In genomic region chr5:36267194-36267769, GRCm38 (mm10) we compare ENCODE assay signal across 20 mouse cellular contexts.
A peak's percentile ranks its signal among the peaks of the same experiment; 100 is the strongest.
DNase-seq lines count a peak whose midpoint lies in the region; ATAC-seq and TF ChIP-seq lines count a peak whose summit lies in the region.
"Had no signal": no experiment of that assay in that cellular context is flagged by ENCODE, and none has a peak within 500 bp of the region (broad histone marks: within the 10 kb centered on the region; RNA-seq: fewer than 3 reads in every experiment).

No protein-coding gene starts in this region.

- H3K4me1 ChIP-seq in heart, embryonic 16.5 days (ENCODE audit: control insufficient read depth, insufficient read depth, low read length) = peaks cover 15% of the 10 kb centered on the region
- H3K4me1 ChIP-seq in stomach, postnatal 0 days (replicated peaks; ENCODE audit: control insufficient read depth, insufficient read depth) = no peaks in the 10 kb centered on the region
- H3K4me1 ChIP-seq: embryonic facial prominence, embryonic 12.5 days; hindbrain, embryonic 12.5 days had no signal

- 59% methylated on average over 3 of the region's 3 CpGs for WGBS in heart, embryonic 16.5 days
- 86% methylated on average over 3 of the region's 3 CpGs for WGBS in stomach, postnatal 0 days

- 0 out of 2 replicates have a peak, but pooled peaks cover 3% of the 10 kb centered on the region for H3K9me3 ChIP-seq in heart, embryonic 16.5 days (replicated peaks; ENCODE audit: control insufficient read depth, low read length)
- no peaks in the 10 kb centered on the region for H3K9me3 ChIP-seq in stomach, postnatal 0 days (ENCODE audit: control insufficient read depth, low read length)
- H3K9me3 ChIP-seq: embryonic facial prominence, embryonic 12.5 days; forebrain, embryonic 15.5 days had no signal

- H3K4me3 ChIP-seq in heart, embryonic 16.5 days (ENCODE audit: low read length) = no peak overlapping the region
- H3K4me3 ChIP-seq in myocyte = no peak overlapping the region
- H3K4me3 ChIP-seq in stomach, postnatal 0 days (ENCODE audit: low read depth, low read length) = no peak overlapping the region
- H3K4me3 ChIP-seq: embryonic facial prominence, embryonic 12.5 days; forebrain, embryonic 15.5 days; heart, adult 2 months; heart, embryonic 12.5 days; hindbrain, embryonic 12.5 days had no signal

- peak; percentile 64 for ATAC-seq in heart, embryonic 16.5 days (replicated peaks; ENCODE audit: extremely low read depth, insufficient read depth, low FRiP score)
- ATAC-seq in stomach, postnatal 0 days (ENCODE audit: low FRiP score, low TSS enrichment) = no peak
- ATAC-seq: activated CD4-positive, CD25-positive, alpha-beta regulatory T cell, adult 4 months; forebrain, embryonic 15.5 days; Patski had no signal

- no peak overlapping the region for H3K9ac ChIP-seq in heart, embryonic 16.5 days (ENCODE audit: low read length)
- H3K9ac ChIP-seq in stomach, postnatal 0 days (ENCODE audit: low read length) = no peak overlapping the region
- H3K9ac ChIP-seq: embryonic facial prominence, embryonic 12.5 days; forebrain, embryonic 15.5 days; heart, embryonic 12.5 days; hindbrain, embryonic 12.5 days had no signal

- H3K36me3 ChIP-seq in heart, embryonic 16.5 days (ENCODE audit: control insufficient read depth, insufficient read depth) = no peaks in the 10 kb centered on the region
- no peaks in the 10 kb centered on the region for H3K36me3 ChIP-seq in myocyte (ENCODE audit: control insufficient read depth, insufficient read depth)
- H3K36me3 ChIP-seq in stomach, postnatal 0 days (ENCODE audit: control insufficient read depth, insufficient read depth, low read length) = no peaks in the 10 kb centered on the region
- H3K36me3 ChIP-seq: embryonic facial prominence, embryonic 12.5 days; forebrain, embryonic 15.5 days; heart, embryonic 12.5 days; hindbrain, embryonic 12.5 days had no signal

- no peak overlapping the region for H3K27ac ChIP-seq in heart, embryonic 16.5 days (ENCODE audit: low read length)
- no peak overlapping the region for H3K27ac ChIP-seq in stomach, postnatal 0 days (replicated peaks)
- H3K27ac ChIP-seq: embryonic facial prominence, embryonic 12.5 days; forebrain, embryonic 15.5 days; heart, adult 2 months; hindbrain, embryonic 12.5 days had no signal

- H3ac ChIP-seq in myocyte (ENCODE audit: control insufficient read depth, insufficient read length) = no peak overlapping the region

- no peaks in the 10 kb centered on the region for H3K27me3 ChIP-seq in heart, embryonic 16.5 days (ENCODE audit: control insufficient read depth, insufficient read depth, low read length)
- no peaks in the 10 kb centered on the region for H3K27me3 ChIP-seq in myocyte (ENCODE audit: control insufficient read depth, insufficient read depth, insufficient read length)
- H3K27me3 ChIP-seq in stomach, postnatal 0 days (ENCODE audit: control insufficient read depth, insufficient read depth, low read length) = no peaks in the 10 kb centered on the region
- H3K27me3 ChIP-seq: embryonic facial prominence, embryonic 12.5 days; forebrain, embryonic 15.5 days; heart, embryonic 12.5 days; hindbrain, embryonic 12.5 days; Patski had no signal

- no peak for DNase-seq in heart, adult 11 months
- peak; percentile 25 for DNase-seq in lung, postnatal 36 days
- no peak for DNase-seq in lung, postnatal 4 days
- peak; percentile 14 for DNase-seq in adrenal gland, postnatal 10 days
- DNase-seq in stomach, postnatal 0 days (ENCODE audit: low spot score) = no peak
- DNase-seq: cerebellum, adult 11-12 months; cerebellum, adult 9-10 months; cerebellum, postnatal 25 days; gastrocnemius, postnatal 10 days; heart, adult 2 months; heart, postnatal 10 days; heart, postnatal 4 days had no signal

- TF ChIP-seq POLR2A in myocyte (IDR thresholded peaks at IDR 0.05; ENCODE audit: insufficient read length, low read depth) = no peak

- no peak for TF ChIP-seq CTCF in stomach, postnatal 0 days (IDR thresholded peaks at IDR 0.05; ENCODE audit: low read depth)

- no peak overlapping the region for H3K4me2 ChIP-seq in heart, embryonic 16.5 days (ENCODE audit: low read depth, low read length)
- no peak overlapping the region for H3K4me2 ChIP-seq in myocyte (ENCODE audit: low read depth)
- H3K4me2 ChIP-seq in stomach, postnatal 0 days (replicated peaks; ENCODE audit: low read depth) = no peak overlapping the region
- H3K4me2 ChIP-seq: embryonic facial prominence, embryonic 12.5 days; forebrain, embryonic 15.5 days; heart, embryonic 12.5 days; hindbrain, embryonic 12.5 days had no signal

- peaks cover 5% of the 10 kb centered on the region for H3K79me2 ChIP-seq in myocyte (ENCODE audit: control insufficient read depth, insufficient read depth)

- no peak for TF ChIP-seq EP300 in stomach, postnatal 0 days (optimal IDR thresholded peaks at IDR 0.05)

TF ChIP-seq in myocyte, 11 proteins besides CTCF, POLR2A, EP300 and RAD21:
- peak in 2 of 3 experiments; percentile 67 to 95 for TF ChIP-seq MYOG (IDR thresholded peaks at IDR 0.05; ENCODE audit: control insufficient read depth in 1 of 3, insufficient read depth in 1 of 3, insufficient read length in 2 of 3, low read depth in 2 of 3)
- no peak for TF ChIP-seq SRF (IDR thresholded peaks at IDR 0.05; ENCODE audit: control insufficient read depth, insufficient read length, low read depth)
- TF ChIP-seq MYOD1 (IDR thresholded peaks at IDR 0.05; ENCODE audit: control insufficient read depth in 1 of 3, insufficient read length in 2 of 3, low read depth in 2 of 3) = peak in 2 of 3 experiments; percentile 56 to 77
- TF ChIP-seq TCF3 (IDR thresholded peaks at IDR 0.05; ENCODE audit: insufficient read length, low read depth) = peak; percentile 49
- TF ChIP-seq TCF12 (IDR thresholded peaks at IDR 0.05; ENCODE audit: insufficient read depth, poor library complexity, severe bottlenecking) = no peak

Comparison
In these comparisons a context has a peak if more than half of its experiments do, and no peak if none do; other contexts are left out.
1. DNase-seq: peak in lung, postnatal 36 days (single experiment) and adrenal gland, postnatal 10 days (single experiment); none in heart, adult 11 months (single experiment), lung, postnatal 4 days (0 of 2) and stomach, postnatal 0 days (single experiment).